Mouse (Mus musculus): Measurements from ENCODE around the gene S100a3.

DNA sequence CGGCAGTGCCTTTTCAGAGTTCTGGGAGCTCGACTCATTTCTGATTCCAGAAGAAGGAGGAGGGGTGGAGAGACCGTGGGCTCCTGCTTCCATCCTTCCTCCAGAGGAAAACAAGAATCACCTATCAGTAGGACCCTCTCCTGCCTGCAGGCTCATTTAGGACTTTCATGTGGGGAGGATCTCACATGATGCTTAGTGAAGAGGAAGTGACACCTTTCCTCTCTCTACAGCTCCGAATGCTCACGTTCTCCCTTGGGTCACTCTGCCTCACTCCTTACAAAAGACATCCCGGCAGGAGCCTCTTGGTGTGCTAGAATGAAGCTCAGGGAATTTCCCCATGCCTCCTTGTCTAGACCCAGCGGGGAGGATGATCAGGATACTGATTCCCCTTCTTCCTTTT, 61.2 kb downstream of the S100a3 start:
- TF ChIP-seq UBTF (IDR thresholded peaks at IDR 0.05; ENCODE audit: borderline replicate concordance, insufficient read depth, low read depth, low read length) (no peak), NRF1 (IDR thresholded peaks at IDR 0.05; ENCODE audit: insufficient read depth, low read depth, low read length, poor library complexity, severe bottlenecking) (no peak), USF2 (IDR thresholded peaks at IDR 0.05; ENCODE audit: borderline replicate concordance in 1 of 2, insufficient read depth in 1 of 2, low read depth in 1 of 2, low read length in 2 of 2) (no peak), ELF1 (IDR thresholded peaks at IDR 0.05; ENCODE audit: low read depth, low read length) (no peak)
